Mouse (Mus musculus) cerebellum, adult 2 months (tissue): ENCODE data around the gene Ltk.

Experiments
- CTCF ChIP-seq: fragments of 200-500 bp; IDR thresholded peaks from 2 replicates; pipeline ENCODE4 v1.5.1; 2011; ENCODE audit warnings: low read depth, mild to moderate bottlenecking, control low read depth, low read length, moderate library complexity, borderline replicate concordance; ENCODE audit not compliant: insufficient read depth
- POLR2A ChIP-seq: fragments of 200-500 bp; IDR thresholded peaks from 2 replicates; pipeline ENCODE4 v1.6.1; 2011; ENCODE audit warnings: low read length, control low read depth, borderline replicate concordance; ENCODE audit not compliant: insufficient read depth

DNA sequence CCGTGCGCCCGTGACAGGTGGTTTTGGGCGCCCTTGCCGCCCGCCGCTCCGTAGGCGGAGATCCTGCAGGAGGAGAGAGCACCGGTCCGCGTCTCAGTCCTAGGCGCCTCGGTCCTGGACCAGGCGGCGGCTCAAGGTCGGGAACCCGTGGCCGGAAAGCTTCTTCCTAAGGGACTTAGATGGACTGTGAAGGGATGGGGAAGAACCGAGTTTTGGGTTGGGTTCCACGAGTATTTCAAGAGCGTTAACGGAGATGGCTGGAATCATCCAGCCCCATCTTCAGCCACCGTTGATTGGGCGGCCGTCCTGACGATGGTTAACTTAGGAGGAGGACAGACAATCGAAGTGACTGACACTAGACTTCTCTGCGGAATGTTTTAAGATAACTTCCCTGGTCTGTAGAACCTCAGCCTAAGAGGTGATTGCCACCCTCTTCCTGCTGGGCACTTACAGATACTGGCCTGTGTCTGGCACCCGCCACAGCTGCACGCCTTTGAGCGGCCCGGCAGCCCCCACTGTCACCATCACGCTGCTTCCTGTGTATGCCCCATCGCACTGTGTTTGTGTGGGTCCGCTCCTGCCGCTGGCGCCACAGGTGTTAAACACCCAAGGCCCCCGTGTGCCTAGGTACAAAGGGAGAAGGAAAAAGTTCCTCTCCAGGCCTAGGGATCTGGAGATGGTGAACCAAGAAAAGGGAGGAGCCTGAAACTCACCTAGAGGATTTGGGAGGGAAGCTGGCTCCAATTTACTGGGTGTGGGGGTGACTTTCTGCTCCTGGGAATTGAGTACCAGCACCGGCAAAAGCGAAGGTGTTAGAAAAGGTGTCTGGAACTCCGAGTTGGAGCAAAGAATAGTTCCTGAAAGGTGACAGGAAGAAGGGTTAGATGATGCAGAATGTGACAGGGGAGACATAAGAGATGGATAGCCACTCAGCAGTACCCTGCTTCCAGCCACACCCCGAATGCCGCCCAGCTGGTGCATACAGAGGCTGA lies 1.1 kb downstream of the Ltk start:
- TF ChIP-seq CTCF (no peak), POLR2A (no peak)
